Mouse (Mus musculus): ENCODE results near the gene Apol9a.
"Not testable (repeated sequence)": the region's sequence is repeated elsewhere in the genome, so short reads cannot be mapped to it uniquely, and the experiment has no call there.

DNA sequence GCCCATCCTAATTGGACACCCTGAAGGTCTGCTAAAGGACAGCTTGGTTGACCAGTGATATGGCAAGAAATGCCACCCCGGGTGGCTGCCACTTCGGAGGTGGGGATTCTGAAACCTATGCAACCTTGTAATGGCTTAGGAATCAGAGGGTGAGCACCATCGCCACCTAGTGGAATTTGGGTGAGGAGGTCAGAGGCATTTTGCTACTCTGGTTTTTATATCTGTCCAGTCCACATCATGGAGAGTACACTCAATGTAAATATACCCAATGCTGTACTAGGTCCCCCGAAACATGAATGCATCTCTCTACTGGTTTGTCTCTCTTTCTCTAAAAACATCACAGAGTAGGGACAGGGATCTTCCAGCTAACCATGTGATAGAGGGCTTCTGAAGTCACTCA, 1.8 kb upstream of the Apol9a start:
- TF ChIP-seq CTCF (IDR thresholded peaks at IDR 0.05; ENCODE audit: low read depth), result peak; percentile 47
- TF ChIP-seq EP300 (IDR thresholded peaks at IDR 0.05; ENCODE audit: low read depth), result not testable (repeated sequence)

Measured in heart, postnatal 0 days (tissue).